Mouse (Mus musculus): ENCODE measurements around the gene Nrg3.

DNA sequence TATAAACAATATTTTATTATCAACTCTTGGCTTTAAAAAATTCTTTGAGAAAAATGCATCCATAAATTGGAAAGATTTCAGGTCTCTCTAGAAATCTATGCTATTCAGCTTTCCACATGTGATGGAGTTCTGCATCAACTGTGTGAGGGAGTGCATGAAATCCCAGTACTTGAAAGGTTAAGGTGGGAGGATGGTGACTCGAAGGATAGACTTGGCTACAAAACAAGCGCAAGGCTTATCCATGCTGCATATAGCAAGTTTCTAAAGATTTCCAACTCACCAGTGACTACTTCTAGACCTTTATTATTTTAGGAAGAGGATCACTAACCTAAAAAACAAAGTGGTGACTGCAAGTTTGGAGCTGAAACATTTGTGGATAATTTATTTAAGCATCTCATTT, 343.1 kb downstream of the Nrg3 start:
- TF ChIP-seq TBP (IDR thresholded peaks at IDR 0.05; ENCODE audit: low read depth, low read length) = no peak
- TF ChIP-seq CTCF (IDR thresholded peaks at IDR 0.05 in 2 of 3, conservative IDR thresholded peaks at IDR 0.05 in 1 of 3; ENCODE audit: control insufficient read depth in 1 of 3, insufficient read depth in 1 of 3, low read depth in 2 of 3, low read length in 3 of 3, poor library complexity in 1 of 3, severe bottlenecking in 1 of 3) = no peak
- no peak for TF ChIP-seq ZKSCAN1 (IDR thresholded peaks at IDR 0.05; ENCODE audit: low read depth, low read length)

Data from MEL (cell line).